ENCODE assay signal across 20 mouse cellular contexts in the genomic region with DNA sequence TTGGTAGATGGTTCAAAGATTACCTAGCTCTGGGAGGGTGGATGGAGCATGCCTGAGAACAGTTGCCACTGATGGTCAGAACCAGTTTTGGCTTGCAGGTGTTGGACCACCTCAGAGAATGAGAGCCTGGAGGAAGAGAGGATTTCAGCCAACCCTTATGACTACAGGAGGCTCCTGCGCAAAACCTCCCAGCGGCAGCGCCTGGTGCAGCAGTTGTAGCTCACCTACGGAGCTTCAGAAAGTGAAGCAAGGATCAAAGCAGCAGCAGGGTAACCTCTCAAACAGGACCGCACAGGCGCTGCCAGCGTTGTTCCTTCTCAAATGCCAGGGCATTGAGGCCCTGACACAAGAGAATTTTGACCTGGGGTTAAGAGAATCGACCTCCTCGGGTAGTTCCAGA. TPM values are rescaled to one million over a fixed set of nuclear protein-coding genes. Genes with fewer than 3 reads are reported as not detected.
DNase-seq lines count a peak whose midpoint lies in the region; ATAC-seq and TF ChIP-seq lines count a peak whose summit lies in the region.
"Had no signal": no experiment of that assay in that cellular context is flagged by ENCODE, and none has a peak within 500 bp of the region (broad histone marks: within the 10 kb centered on the region; RNA-seq: fewer than 3 reads in every experiment).

No protein-coding gene starts in this region.

- no peak overlapping the region for H3K27ac ChIP-seq in forebrain, embryonic 11.5 days (ENCODE audit: low read depth, low read length)
- no peak overlapping the region for H3K27ac ChIP-seq in forebrain, embryonic 16.5 days (ENCODE audit: low read length)
- H3K27ac ChIP-seq in midbrain, embryonic 14.5 days (replicated peaks; ENCODE audit: low read depth, low read length) = no peak overlapping the region
- no peak overlapping the region for H3K27ac ChIP-seq in midbrain, embryonic 15.5 days
- no peak overlapping the region for H3K27ac ChIP-seq in forebrain, postnatal 0 days (ENCODE audit: low read depth, low read length)
- H3K27ac ChIP-seq: kidney, postnatal 0 days; limb, embryonic 12.5 days; liver, embryonic 12.5 days had no signal

- no peaks in the 10 kb centered on the region for H3K9me3 ChIP-seq in forebrain, embryonic 11.5 days (ENCODE audit: control insufficient read depth, low read length)
- no peaks in the 10 kb centered on the region for H3K9me3 ChIP-seq in forebrain, embryonic 16.5 days (ENCODE audit: control insufficient read depth, low read length)
- peaks cover 4% of the 10 kb centered on the region; the same call in 1 of the 2 replicates for H3K9me3 ChIP-seq in midbrain, embryonic 14.5 days (ENCODE audit: control insufficient read depth, low read length)
- no peaks in the 10 kb centered on the region for H3K9me3 ChIP-seq in midbrain, embryonic 15.5 days
- 0 out of 2 replicates have a peak, but pooled peaks cover 4% of the 10 kb centered on the region for H3K9me3 ChIP-seq in forebrain, postnatal 0 days (ENCODE audit: low read length)
- H3K9me3 ChIP-seq: limb, embryonic 12.5 days; liver, embryonic 12.5 days had no signal

- peaks cover 42% of the 10 kb centered on the region for H3K27me3 ChIP-seq in forebrain, embryonic 11.5 days (ENCODE audit: control insufficient read depth, insufficient read depth, low read length)
- peaks cover 15% of the 10 kb centered on the region for H3K27me3 ChIP-seq in forebrain, embryonic 16.5 days (replicated peaks; ENCODE audit: control insufficient read depth, insufficient read depth, low read length)
- H3K27me3 ChIP-seq in midbrain, embryonic 14.5 days (ENCODE audit: control insufficient read depth, insufficient read depth, low read length) = peaks cover 36% of the 10 kb centered on the region
- peaks cover 26% of the 10 kb centered on the region for H3K27me3 ChIP-seq in midbrain, embryonic 15.5 days (replicated peaks)
- peaks cover 3% of the 10 kb centered on the region; the same call in 1 of the 2 replicates for H3K27me3 ChIP-seq in forebrain, postnatal 0 days (ENCODE audit: insufficient read depth, low read length)

- peak; percentile 55 for TF ChIP-seq CTCF in forebrain, postnatal 0 days (IDR thresholded peaks at IDR 0.05; ENCODE audit: low read depth)

- H3K9ac ChIP-seq in forebrain, embryonic 11.5 days (ENCODE audit: low read length) = no peak overlapping the region
- no peak overlapping the region for H3K9ac ChIP-seq in forebrain, embryonic 16.5 days (replicated peaks; ENCODE audit: low read depth, low read length)
- no peak overlapping the region for H3K9ac ChIP-seq in midbrain, embryonic 14.5 days (replicated peaks; ENCODE audit: low read length)
- H3K9ac ChIP-seq in midbrain, embryonic 15.5 days = no peak overlapping the region
- no peak overlapping the region for H3K9ac ChIP-seq in forebrain, postnatal 0 days
- H3K9ac ChIP-seq: limb, embryonic 12.5 days; liver, embryonic 12.5 days had no signal

- peak; percentile 51 for DNase-seq in forebrain, embryonic 11.5 days (ENCODE audit: low spot score)
- peak; percentile 59 for DNase-seq in midbrain, embryonic 14.5 days
- peak; percentile 21 for DNase-seq in R1 (ENCODE audit: low read depth, low spot score)
- peak; percentile 56 for DNase-seq in forebrain, postnatal 0 days
- DNase-seq in cerebellum, postnatal 36 days = no peak
- DNase-seq in kidney, adult 11 months = no peak
- DNase-seq: adrenal gland, adult 2 months; heart, postnatal 10 days; kidney, adult 18-20 months; lung, adult 2 months; thymus, postnatal 25 days had no signal

- no peak overlapping the region for H3K4me2 ChIP-seq in forebrain, embryonic 11.5 days (ENCODE audit: low read depth, low read length, severe bottlenecking)
- no peak overlapping the region for H3K4me2 ChIP-seq in forebrain, embryonic 16.5 days (ENCODE audit: low read length)
- H3K4me2 ChIP-seq in midbrain, embryonic 14.5 days (ENCODE audit: low read length) = no peak overlapping the region
- no peak overlapping the region for H3K4me2 ChIP-seq in midbrain, embryonic 15.5 days
- H3K4me2 ChIP-seq in forebrain, postnatal 0 days (ENCODE audit: low read depth) = no peak overlapping the region
- H3K4me2 ChIP-seq: heart, embryonic 11.5 days; limb, embryonic 12.5 days; liver, embryonic 12.5 days had no signal

- H3K4me3 ChIP-seq in forebrain, embryonic 11.5 days (ENCODE audit: low read depth, low read length) = no peak overlapping the region
- no peak overlapping the region for H3K4me3 ChIP-seq in forebrain, embryonic 16.5 days (replicated peaks; ENCODE audit: low read length)
- H3K4me3 ChIP-seq in midbrain, embryonic 14.5 days (replicated peaks; ENCODE audit: low read depth, low read length) = no peak overlapping the region
- H3K4me3 ChIP-seq in midbrain, embryonic 15.5 days = no peak overlapping the region
- H3K4me3 ChIP-seq in forebrain, postnatal 0 days (ENCODE audit: low read depth, low read length) = no peak overlapping the region
- H3K4me3 ChIP-seq: limb, embryonic 12.5 days; liver, embryonic 12.5 days; myocyte had no signal

- H3K4me1 ChIP-seq in forebrain, embryonic 11.5 days (replicated peaks; ENCODE audit: control insufficient read depth, insufficient read depth, low read length) = peaks cover 28% of the 10 kb centered on the region
- H3K4me1 ChIP-seq in forebrain, embryonic 16.5 days (replicated peaks; ENCODE audit: control insufficient read depth, insufficient read depth, low read length) = peaks cover 36% of the 10 kb centered on the region
- H3K4me1 ChIP-seq in midbrain, embryonic 14.5 days (ENCODE audit: control insufficient read depth, insufficient read depth, low read length) = peaks cover 22% of the 10 kb centered on the region
- H3K4me1 ChIP-seq in midbrain, embryonic 15.5 days = peaks cover 33% of the 10 kb centered on the region
- no peaks in the 10 kb centered on the region; the same call in 1 of the 2 replicates for H3K4me1 ChIP-seq in forebrain, postnatal 0 days (ENCODE audit: insufficient read depth)

- ATAC-seq in forebrain, embryonic 11.5 days (replicated peaks; ENCODE audit: low FRiP score) = no peak
- ATAC-seq in forebrain, embryonic 16.5 days = no peak
- ATAC-seq in midbrain, embryonic 14.5 days (ENCODE audit: low FRiP score, low TSS enrichment) = no peak
- ATAC-seq in midbrain, embryonic 15.5 days (replicated peaks) = no peak; the same call in 1 of the 2 replicates
- ATAC-seq in forebrain, postnatal 0 days = no peak
- ATAC-seq: liver, embryonic 12.5 days had no signal

- WGBS in forebrain, embryonic 11.5 days = 4% methylated on average over 9 of the region's 9 CpGs
- whole genome bisulfite sequencing in forebrain, embryonic 16.5 days = 10% methylated on average over 9 of the region's 9 CpGs
- WGBS in midbrain, embryonic 14.5 days = 10% methylated on average over 9 of the region's 9 CpGs
- 5% methylated on average over 9 of the region's 9 CpGs for WGBS in midbrain, embryonic 15.5 days
- WGBS in forebrain, postnatal 0 days = 10% methylated on average over 9 of the region's 9 CpGs

- H3K36me3 ChIP-seq in forebrain, embryonic 11.5 days (ENCODE audit: control insufficient read depth, insufficient read depth, low read length) = no peaks in the 10 kb centered on the region
- no peaks in the 10 kb centered on the region for H3K36me3 ChIP-seq in forebrain, embryonic 16.5 days (ENCODE audit: control insufficient read depth, insufficient read depth)
- no peaks in the 10 kb centered on the region for H3K36me3 ChIP-seq in midbrain, embryonic 14.5 days (ENCODE audit: control insufficient read depth, insufficient read depth, low read length)
- no peaks in the 10 kb centered on the region for H3K36me3 ChIP-seq in midbrain, embryonic 15.5 days (replicated peaks)
- H3K36me3 ChIP-seq in forebrain, postnatal 0 days (ENCODE audit: insufficient read depth) = no peaks in the 10 kb centered on the region
- H3K36me3 ChIP-seq: limb, embryonic 12.5 days; liver, embryonic 12.5 days had no signal

RNA-seq across cellular contexts. Expression of a gene that starts 4.1 kb away (rescaled TPM):
- polyA plus RNA-seq in forebrain, embryonic 11.5 days (2014; fragmentation: Nextera tagmentation; extraction: Ambion mirVana) = 29.6 and 29.9 TPM in 2 replicates
- 64.7 and 74.4 TPM in 2 replicates for polyA plus RNA-seq in forebrain, embryonic 16.5 days (2015; fragmentation: Nextera tagmentation; extraction: Ambion mirVana)
- polyA plus RNA-seq in midbrain, embryonic 14.5 days (2014; fragmentation: Nextera tagmentation; extraction: Ambion mirVana) = 58.7 and 62.4 TPM in 2 replicates
- 62.8 and 72.5 TPM in 2 replicates for polyA plus RNA-seq in midbrain, embryonic 15.5 days (2015; fragmentation: Nextera tagmentation; extraction: Ambion mirVana)
- 41.6 and 50.7 TPM in 2 replicates for total RNA-seq in forebrain, postnatal 0 days (2014; rRNA removed)
- 34.6 and 50.5 TPM in 2 replicates for polyA plus RNA-seq in forebrain, postnatal 0 days (2015; fragmentation: Nextera tagmentation; extraction: Ambion mirVana)
- total RNA-seq: adrenal gland, adult 2 months; granulocyte monocyte progenitor cell, adult 5-6 weeks; neutrophil, adult 5-6 weeks had no signal
- polyA plus RNA-seq: adrenal gland, adult 2 months; kidney, postnatal 0 days; liver, embryonic 12.5 days; lung, adult 2 months; myocyte had no signal

Comparison
In these comparisons a context has a peak if more than half of its experiments do, and no peak if none do; other contexts are left out.
1. DNase-seq: peak in forebrain, embryonic 11.5 days (single experiment), midbrain, embryonic 14.5 days (single experiment), R1 (single experiment) and forebrain, postnatal 0 days (single experiment); none in cerebellum, postnatal 36 days (0 of 2) and kidney, adult 11 months (single experiment).